Mouse (Mus musculus) CH12.LX (cell line): ENCODE measurements around the gene Etv6. TPM values are rescaled to one million over a fixed set of nuclear protein-coding genes. Genes with fewer than 3 reads are reported as not detected.

Experiments
- DNase-seq: peaks from one replicate; pipeline ENCODE4 v3.0.0-alpha.2; 2013; ENCODE audit errors: extremely low read depth
- H3K27ac ChIP-seq: 2 replicates; pipeline ENCODE4 v1.5.1; 2012; ENCODE audit warnings: low read depth, mild to moderate bottlenecking, control low read depth, moderate library complexity; ENCODE audit not compliant: insufficient read depth
- H3K27me3 ChIP-seq: replicated peaks from 2 replicates; pipeline ENCODE3; 2012; ENCODE audit warnings: inconsistent platforms
- H3K36me3 ChIP-seq, 2 experiments: replicated peaks in 1 of 2; 2 replicates each; pipeline versions ENCODE3 to v1.6.1; 2012; ENCODE audit warnings: inconsistent platforms in 1 of 2, low read length in 1 of 2, mild to moderate bottlenecking in 1 of 2, mixed read lengths in 1 of 2, moderate library complexity in 1 of 2; ENCODE audit not compliant: control insufficient read depth in 1 of 2, insufficient read depth in 1 of 2
- H3K4me1 ChIP-seq, 2 experiments: 2 replicates each; pipeline ENCODE4 v1.6.1; 2012; ENCODE audit warnings: inconsistent platforms in 1 of 2, moderate library complexity in 1 of 2; ENCODE audit not compliant: insufficient read depth in 2 of 2, control insufficient read depth in 1 of 2
- H3K4me2 ChIP-seq: 2 replicates; pipeline ENCODE4 v1.6.1; 2012; ENCODE audit warnings: low read depth, mild to moderate bottlenecking, control low read depth; ENCODE audit not compliant: poor library complexity, insufficient read depth, severe bottlenecking
- H3K4me3 ChIP-seq, 3 experiments: fragments of 150-350 bp in 1 of 3; sonication (generic) in 1 of 3; replicated peaks in 1 of 3; 2 replicates each; pipeline versions ENCODE3 to v1.5.1; 2011 to 2012; ENCODE audit warnings: low read depth in 2 of 3, low read length in 2 of 3, mild to moderate bottlenecking in 2 of 3, moderate library complexity in 2 of 3, control low read depth in 1 of 3, improper control_type of control experiment in 1 of 3, inconsistent platforms in 1 of 3, mixed read lengths in 1 of 3; ENCODE audit not compliant: poor library complexity in 1 of 3
- H3K79me2 ChIP-seq: replicated peaks from 2 replicates; pipeline ENCODE4 v1.6.1; 2012; ENCODE audit warnings: mild to moderate bottlenecking, moderate library complexity; ENCODE audit not compliant: control insufficient read depth, poor library complexity, insufficient read depth, severe bottlenecking; ENCODE audit errors: extremely low read depth
- H3K9ac ChIP-seq: 2 replicates; pipeline ENCODE4 v1.6.1; 2012; ENCODE audit warnings: low read depth, mild to moderate bottlenecking, control low read depth, moderate library complexity; ENCODE audit not compliant: insufficient read depth
- H3K9me3 ChIP-seq: replicated peaks from 2 replicates; pipeline ENCODE3; 2012; ENCODE audit warnings: low read length, inconsistent platforms, mixed read lengths
- CHD1 ChIP-seq: IDR thresholded peaks from 2 replicates; pipeline ENCODE4 v1.6.1; 2012; ENCODE audit warnings: low read depth, low read length, improper control_type of control experiment, inconsistent platforms
- CHD2 ChIP-seq: IDR thresholded peaks from 2 replicates; pipeline ENCODE4 v1.6.1; 2011; ENCODE audit warnings: low read length, improper control_type of control experiment
- E2F4 ChIP-seq: IDR thresholded peaks from 2 replicates; pipeline ENCODE4 v1.6.1; 2011; ENCODE audit warnings: low read depth, low read length, improper control_type of control experiment; ENCODE audit not compliant: insufficient replicate concordance
- EP300 ChIP-seq: IDR thresholded peaks from 2 replicates; pipeline ENCODE4 v1.6.1; 2011; ENCODE audit warnings: low read length, improper control_type of control experiment
- HCFC1 ChIP-seq: IDR thresholded peaks from 2 replicates; pipeline ENCODE4 v1.6.1; 2012; ENCODE audit warnings: low read depth, mild to moderate bottlenecking, inconsistent platforms, low read length, improper control_type of control experiment
- KAT2A ChIP-seq: IDR thresholded peaks from 2 replicates; pipeline ENCODE4 v1.6.1; 2012; ENCODE audit warnings: low read length, improper control_type of control experiment, inconsistent platforms; ENCODE audit not compliant: insufficient replicate concordance
- MAFK ChIP-seq: IDR thresholded peaks from 2 replicates; pipeline ENCODE4 v1.6.1; 2011; ENCODE audit warnings: low read length, improper control_type of control experiment; ENCODE audit not compliant: insufficient replicate concordance
- MXI1 ChIP-seq: IDR thresholded peaks from 2 replicates; pipeline ENCODE4 v1.6.1; 2011; ENCODE audit warnings: mild to moderate bottlenecking, low read depth, low read length, improper control_type of control experiment
- MYC ChIP-seq: IDR thresholded peaks from 2 replicates; pipeline ENCODE4 v1.6.1; 2011; ENCODE audit warnings: low read depth, mild to moderate bottlenecking, improper control_type of control experiment, low read length
- NELFE ChIP-seq: IDR thresholded peaks from 2 replicates; pipeline ENCODE4 v1.6.1; 2011; ENCODE audit warnings: low read depth, low read length, improper control_type of control experiment
- POLR2A ChIP-seq: IDR thresholded peaks from 2 replicates; pipeline ENCODE4 v1.6.1; 2011; ENCODE audit warnings: low read depth, mild to moderate bottlenecking, improper control_type of control experiment, low read length
- ZKSCAN1 ChIP-seq: IDR thresholded peaks from 2 replicates; pipeline ENCODE4 v1.6.1; 2012; ENCODE audit warnings: low read depth, inconsistent platforms, low read length, improper control_type of control experiment, borderline replicate concordance
- ZNF384 ChIP-seq: IDR thresholded peaks from 2 replicates; pipeline ENCODE4 v1.6.1; 2012; ENCODE audit warnings: low read depth, low read length, improper control_type of control experiment, inconsistent platforms
- dilution Hi-C: fragments of 300-500 bp; cut with MboI; formaldehyde crosslinking; loops from 2 replicates; pipeline ENCODE4 v1.14.3; 2020; ENCODE audit warnings: low sequenced_read_pairs; ENCODE audit not compliant: extremely low pct_unique_long_range_greater_than_20kb, extremely low pct_ligation_motif_present
- in situ Hi-C: fragments of 300-500 bp; cut with MboI; formaldehyde crosslinking; loops from 3 replicates; pipeline ENCODE4 v1.14.3; 2019; ENCODE audit warnings: low sequenced_read_pairs, low pct_ligation_motif_present, low pct_unique_long_range_greater_than_20kb, mixed read lengths
- polyA plus RNA-seq: library from polyadenylated mRNA; unstranded; fragments of >175 nt; gene quantifications from 2 replicates; pipeline ENCODE4 v1.2.1, GENCODE M21; 2012; ENCODE audit warnings: low read depth; ENCODE audit not compliant: insufficient read length
- total RNA-seq, 2 experiments: library from RNA; depleted of rRNA; stranded (reverse); fragments of 300-350 nt in 1 of 2; fragments of >200 nt in 1 of 2; gene quantifications; 2 replicates each; pipeline ENCODE4 v1.2.3; 2012 to 2014

The Etv6 gene
- total and polyA plus RNA-seq, 3 experiments = 7.6 to 29.5 (median 10.1) TPM

DNA sequence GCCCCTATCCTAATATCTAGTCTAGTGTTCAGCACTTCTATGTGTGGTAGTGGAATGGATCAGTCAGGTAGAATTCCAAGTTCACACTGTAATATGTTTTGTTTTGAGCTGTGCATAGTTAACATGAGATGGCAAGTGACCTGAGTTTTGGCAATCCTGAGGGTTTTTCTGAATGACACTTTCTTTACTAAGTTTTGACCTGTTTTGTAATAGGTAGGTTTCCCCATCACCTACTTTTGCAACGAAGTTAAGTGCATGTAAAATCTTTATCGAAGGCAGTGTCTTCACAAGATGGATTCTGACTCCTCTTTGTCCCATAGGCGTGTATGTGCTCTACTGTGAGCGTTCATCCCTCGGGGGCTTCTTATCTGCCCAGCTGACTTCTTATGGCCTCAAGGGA is 74.7 kb downstream of the Etv6 start:
- TF ChIP-seq ZKSCAN1 = no peak
- TF ChIP-seq CHD2 = no peak
- TF ChIP-seq KAT2A = no peak
- TF ChIP-seq, all 38 proteins: peak for 0
- in situ Hi-C loops (no loop called here), dilution Hi-C loops (no loop called here)
- DNase-seq = no peak
- H3K27ac ChIP-seq = no peak overlapping the region
- no peak overlapping the region for H3K4me2 ChIP-seq
- H3K79me2 ChIP-seq = no peaks in the 10 kb centered on the region; the same call in 1 of the 2 replicates
- H3K4me3 ChIP-seq = no peak overlapping the region
- H3K4me1 ChIP-seq = peaks cover 2 to 36% of the 10 kb centered on the region in 2 experiments
- peaks cover 15% of the 10 kb centered on the region for H3K9me3 ChIP-seq
- H3K36me3 ChIP-seq = peaks cover 10 to 80% of the 10 kb centered on the region in 2 experiments
- no peaks in the 10 kb centered on the region for H3K27me3 ChIP-seq
- no peak overlapping the region for H3K9ac ChIP-seq

DNA sequence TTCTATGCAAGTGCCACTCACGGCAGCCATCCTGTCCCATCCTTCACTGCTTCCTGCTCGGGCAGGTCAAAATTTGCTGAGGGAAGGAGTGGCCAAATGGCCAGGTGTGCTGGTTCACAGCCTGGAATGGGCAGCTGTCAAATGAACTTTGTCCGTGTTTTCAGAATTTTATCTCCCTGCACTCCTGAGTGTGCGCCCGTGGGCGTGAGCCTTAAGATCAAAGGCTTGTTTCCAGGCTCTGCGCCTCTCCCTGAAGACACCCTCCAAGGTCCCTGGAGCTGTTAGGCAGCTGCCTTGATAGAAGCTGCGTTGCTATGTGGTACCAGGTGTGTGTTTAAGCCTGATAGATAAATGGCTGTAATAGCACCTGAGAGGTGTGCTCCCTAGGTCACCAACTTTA is 76.1 kb downstream of the Etv6 start:
- Histone ChIP-seq H3K27me3 (no peaks in the 10 kb centered on the region), H3K9ac (no peak overlapping the region), H3K9me3 (peaks cover 15% of the 10 kb centered on the region), H3K4me2 (no peak overlapping the region), H3K79me2 (no peaks in the 10 kb centered on the region; the same call in 1 of the 2 replicates), H3K4me3 (no peak overlapping the region), H3K36me3 (peaks cover 10 to 75% of the 10 kb centered on the region in 2 experiments), H3K27ac (no peak overlapping the region), H3K4me1 (peaks cover 13 to 49% of the 10 kb centered on the region in 2 experiments)
- dilution Hi-C loops = no loop called here
- in situ Hi-C loops = no loop called here
- TF ChIP-seq NELFE (no peak), POLR2A (no peak), ZNF384 (no peak), CHD1 (no peak), HCFC1 (no peak), MAFK (no peak), E2F4 (no peak), EP300 (no peak), MYC (no peak)
- no peak for DNase-seq

DNA sequence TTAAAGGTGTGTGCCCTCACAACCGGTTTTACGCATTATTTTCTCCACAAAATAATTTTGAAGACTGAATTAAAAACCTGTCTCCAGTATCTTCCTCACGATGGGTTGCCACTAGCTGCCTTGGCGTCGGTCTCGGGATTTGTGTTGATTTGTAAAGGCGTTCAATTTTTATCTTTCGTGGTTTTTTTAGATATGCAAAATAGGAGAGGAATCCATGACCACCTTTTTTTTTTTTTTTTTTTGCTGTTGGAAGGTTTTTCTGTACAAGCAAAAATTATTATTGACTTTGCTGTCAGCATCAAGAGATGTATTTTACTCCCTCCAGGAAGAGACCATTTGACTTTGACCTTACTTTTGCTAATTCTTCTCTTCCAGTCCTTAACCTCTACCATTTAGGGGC is 77.3 kb downstream of the Etv6 start:
- TF ChIP-seq EP300 = no peak
- 0 out of 2 replicates have a peak, but pooled peaks have one; percentile 14 for TF ChIP-seq ZNF384
- TF ChIP-seq MXI1 = no peak
- no peak for TF ChIP-seq POLR2A
- H3K4me1 ChIP-seq = peaks cover 20 to 60% of the 10 kb centered on the region in 2 experiments
- no peak for DNase-seq
- peaks cover 15% of the 10 kb centered on the region for H3K9me3 ChIP-seq
- no peak overlapping the region for H3K9ac ChIP-seq
- no peak overlapping the region for H3K27ac ChIP-seq
- no peaks in the 10 kb centered on the region; the same call in none of the 2 replicates for H3K79me2 ChIP-seq
- no peak overlapping the region for H3K4me2 ChIP-seq
- no peak overlapping the region for H3K4me3 ChIP-seq
- H3K36me3 ChIP-seq = peaks cover 7 to 71% of the 10 kb centered on the region in 2 experiments
- in situ Hi-C loops (no loop called here), dilution Hi-C loops (no loop called here)
- H3K27me3 ChIP-seq = no peaks in the 10 kb centered on the region
